Mouse (Mus musculus) neural tube, postnatal 0 days (tissue): ENCODE data around the gene Fabp7. TPM values are rescaled to one million over a fixed set of nuclear protein-coding genes. Genes with fewer than 3 reads are reported as not detected.

Source experiments
- polyA plus RNA-seq: library from polyadenylated mRNA; unstranded; fragments of >200 nt; fragmentation: Nextera tagmentation; extraction: Ambion mirVana; gene quantifications from 2 replicates; pipeline ENCODE4 v1.2.1, GENCODE M21; 2015

Fabp7 gene
- polyA plus RNA-seq = 2,612 and 2,736 TPM in 2 replicates

DNA sequence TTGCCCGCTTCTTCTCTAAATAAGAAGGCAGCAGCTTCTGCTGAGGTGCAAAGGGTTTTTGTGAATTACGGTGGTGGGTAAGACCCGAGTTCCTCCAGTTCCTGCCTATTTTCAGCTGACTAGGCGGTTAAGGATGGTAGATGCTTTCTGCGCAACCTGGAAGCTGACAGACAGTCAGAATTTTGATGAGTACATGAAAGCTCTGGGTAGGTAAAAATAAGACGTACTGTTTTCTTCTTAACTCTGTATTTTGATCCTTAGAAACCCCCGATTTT is at the start of gene Fabp7:
Gene Fabp7 (plus strand): TSS at position 6 of the 275 bp plus-strand sequence.

DNA sequence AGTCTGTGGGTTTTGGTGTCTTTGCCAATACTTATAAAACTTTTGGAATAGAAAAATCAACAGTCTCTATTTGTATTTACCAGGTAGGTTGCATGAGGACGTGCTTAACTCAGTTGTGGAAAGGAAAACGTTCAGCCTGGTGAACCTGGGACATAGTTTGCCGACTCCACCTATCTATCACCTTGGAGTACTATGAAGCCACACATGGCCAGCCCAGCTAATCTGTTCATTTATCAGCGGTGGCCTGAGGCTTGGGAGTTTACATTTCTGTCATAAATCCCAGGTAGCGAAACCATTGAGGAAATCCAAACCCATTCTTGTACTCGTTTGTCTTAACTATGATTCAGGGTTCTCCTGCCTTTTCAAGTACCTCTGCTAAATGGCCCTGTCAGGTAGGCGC is 9.3 kb downstream of the Fabp7 start, which contains the start of gene Smpdl3a:
Gene Smpdl3a (plus strand): TSS at position 318 of the 400 bp plus-strand sequence.

Other genes with a start within 250 kb of the Fabp7 start
- 10.1 and 13.4 TPM in 2 replicates for gene Pkib, start 152.9 kb upstream of the Fabp7 start, polyA plus RNA-seq
- gene Smpdl3a, start 9.5 kb downstream of the Fabp7 start, polyA plus RNA-seq = 48.2 and 49.5 TPM in 2 replicates